Mouse (Mus musculus) cerebellum, postnatal 10 days (tissue): ENCODE measurements around the gene Med25.

Experiments used
- DNase-seq, 2 experiments: peaks; one replicate each; pipeline ENCODE4 v3.0.0; 2021; ENCODE audit warnings: mixed read lengths in 2 of 2

Gene Med25

DNA sequence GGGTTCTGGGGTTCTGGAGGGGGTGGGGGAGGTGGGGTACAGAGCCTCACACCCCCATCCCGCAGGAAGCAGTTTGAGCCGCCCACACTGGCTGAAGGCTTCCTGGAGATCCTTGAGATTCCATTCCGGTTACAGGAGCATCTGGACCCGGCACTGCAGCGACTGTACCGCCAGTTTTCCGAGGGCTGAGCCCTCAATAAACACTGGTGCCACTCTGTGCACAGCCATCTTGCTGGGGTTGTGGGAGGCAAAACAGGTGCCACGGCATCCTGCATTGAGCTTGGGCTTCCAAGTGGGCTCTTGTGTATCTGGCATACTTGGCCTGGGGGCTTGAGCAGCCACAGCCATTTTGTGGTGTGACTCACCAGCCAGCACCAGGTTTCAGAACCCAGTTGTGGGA is 30.1 kb downstream of the Med25 start:
- no peak for DNase-seq

DNA sequence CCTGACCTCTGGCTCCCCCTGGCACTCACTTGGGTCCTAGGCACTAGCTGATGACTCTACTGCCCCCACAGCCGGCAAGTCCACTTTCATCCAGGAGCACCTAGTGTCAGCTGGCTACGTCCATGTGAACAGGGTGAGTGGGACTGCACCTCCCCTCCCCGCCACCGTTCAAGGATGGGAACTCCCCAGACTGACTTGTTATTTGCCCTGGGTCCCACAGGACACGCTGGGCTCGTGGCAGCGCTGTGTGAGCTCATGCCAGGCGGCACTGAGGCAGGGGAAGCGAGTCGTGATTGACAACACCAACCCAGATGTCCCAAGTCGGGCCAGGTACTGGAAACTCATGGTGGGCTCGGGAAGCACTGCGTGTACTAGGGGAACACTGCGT is 31.1 kb downstream of the Med25 start:
- peak in 1 of 2 experiments; percentile 32 for DNase-seq

GRCm38 (mm10) chr7:44860576-44861428 is 31.7 kb downstream of the Med25 start:
- peak; percentile 88 to 90 for DNase-seq

DNA sequence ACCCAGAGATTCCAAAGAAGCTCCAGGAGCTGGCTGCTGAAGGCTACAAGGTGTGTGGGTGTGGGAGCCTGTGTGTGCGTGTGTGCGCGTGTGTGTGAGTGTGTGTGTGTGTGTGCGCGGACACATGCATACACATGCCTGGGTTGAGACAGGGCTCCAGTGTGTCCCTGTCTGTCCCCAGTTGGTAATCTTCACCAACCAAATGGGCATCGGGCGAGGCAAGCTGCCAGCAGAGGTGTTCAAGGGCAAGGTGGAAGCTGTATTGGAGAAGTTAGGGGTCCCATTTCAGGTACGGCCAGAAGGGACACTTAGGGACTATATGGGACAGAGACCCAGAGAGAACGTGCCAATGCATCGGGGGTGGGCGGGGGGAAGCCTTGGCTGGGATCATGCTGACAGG is 32.6 kb downstream of the Med25 start:
- DNase-seq: peak in 1 of 2 experiments; percentile 39

DNA sequence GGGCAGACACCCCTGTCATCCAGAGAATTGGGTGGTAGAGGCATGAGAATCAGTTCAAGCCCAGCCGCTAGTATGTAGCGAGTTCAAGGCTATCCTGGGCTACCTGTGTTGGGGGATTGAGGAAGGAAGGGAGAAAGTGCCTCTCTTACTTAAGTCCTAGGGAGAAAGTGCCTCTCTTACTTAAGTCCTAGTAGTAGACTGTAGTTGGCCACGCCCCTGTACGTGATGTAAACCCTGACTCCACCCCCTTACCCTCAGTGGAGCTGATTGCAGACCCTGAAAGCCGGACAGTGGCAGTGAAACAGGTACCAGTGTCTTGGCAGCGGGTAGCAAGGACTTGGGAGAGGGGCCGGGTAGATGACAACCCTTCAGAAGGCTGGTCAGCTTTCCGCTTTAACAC is 34.6 kb downstream of the Med25 start:
- DNase-seq: peak in 1 of 2 experiments; percentile 39

GRCm38 (mm10) chr7:44857042-44857552 is 35.4 kb downstream of the Med25 start, which contains the start of gene Pnkp:
Gene Pnkp (plus strand): TSS chr7:44857139.
- peak; percentile 89 to 91 for DNase-seq

GRCm38 (mm10) chr7:44856265-44856916 is 36.1 kb downstream of the Med25 start:
- peak in 1 of 2 experiments; percentile 7 for DNase-seq

- no peak for DNase-seq
These were observed 37.5 kb downstream of the Med25 start for GRCm38 (mm10) chr7:44855036-44855435.

GRCm38 (mm10) chr7:44854356-44855031 is 38.0 kb downstream of the Med25 start:
- DNase-seq: peak; percentile 85 to 87

- DNase-seq: peak in 1 of 2 experiments; percentile 56
These were observed 38.7 kb downstream of the Med25 start for GRCm38 (mm10) chr7:44853596-44854355.

GRCm38 (mm10) chr7:44853065-44853464 is 39.4 kb downstream of the Med25 start:
- DNase-seq: no peak

- no peak for DNase-seq
These were observed 40.1 kb downstream of the Med25 start for GRCm38 (mm10) chr7:44852259-44853027.

DNA sequence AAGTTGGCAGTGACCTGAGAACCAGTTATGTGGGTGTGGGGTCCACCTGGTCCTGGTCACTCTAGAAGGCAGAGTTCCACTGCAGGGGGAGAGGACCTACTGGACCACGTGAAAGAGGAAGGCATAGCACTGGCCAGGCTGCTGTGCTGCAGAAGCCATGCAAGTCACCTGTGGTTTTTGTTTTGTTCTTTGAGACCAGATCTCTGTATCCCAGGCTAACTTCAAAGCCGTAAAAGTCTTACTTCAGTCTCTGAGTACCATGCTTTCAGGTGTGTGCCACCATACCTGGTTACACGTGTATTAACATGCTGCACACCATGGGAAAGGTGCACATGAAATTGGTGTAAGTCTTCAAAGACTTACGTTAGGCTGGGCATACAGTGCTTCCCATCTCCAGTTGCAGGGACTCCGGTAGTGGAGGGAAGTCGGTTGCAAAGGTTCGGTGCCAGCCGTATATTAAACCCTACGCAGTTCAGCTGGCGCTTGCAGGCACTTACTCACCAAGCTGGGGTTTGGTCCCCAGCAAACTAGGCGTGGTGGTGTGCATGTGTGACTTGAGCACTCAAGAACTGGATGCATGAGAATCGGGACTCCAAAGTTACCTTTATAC is 40.8 kb downstream of the Med25 start:
- DNase-seq: no peak

DNA sequence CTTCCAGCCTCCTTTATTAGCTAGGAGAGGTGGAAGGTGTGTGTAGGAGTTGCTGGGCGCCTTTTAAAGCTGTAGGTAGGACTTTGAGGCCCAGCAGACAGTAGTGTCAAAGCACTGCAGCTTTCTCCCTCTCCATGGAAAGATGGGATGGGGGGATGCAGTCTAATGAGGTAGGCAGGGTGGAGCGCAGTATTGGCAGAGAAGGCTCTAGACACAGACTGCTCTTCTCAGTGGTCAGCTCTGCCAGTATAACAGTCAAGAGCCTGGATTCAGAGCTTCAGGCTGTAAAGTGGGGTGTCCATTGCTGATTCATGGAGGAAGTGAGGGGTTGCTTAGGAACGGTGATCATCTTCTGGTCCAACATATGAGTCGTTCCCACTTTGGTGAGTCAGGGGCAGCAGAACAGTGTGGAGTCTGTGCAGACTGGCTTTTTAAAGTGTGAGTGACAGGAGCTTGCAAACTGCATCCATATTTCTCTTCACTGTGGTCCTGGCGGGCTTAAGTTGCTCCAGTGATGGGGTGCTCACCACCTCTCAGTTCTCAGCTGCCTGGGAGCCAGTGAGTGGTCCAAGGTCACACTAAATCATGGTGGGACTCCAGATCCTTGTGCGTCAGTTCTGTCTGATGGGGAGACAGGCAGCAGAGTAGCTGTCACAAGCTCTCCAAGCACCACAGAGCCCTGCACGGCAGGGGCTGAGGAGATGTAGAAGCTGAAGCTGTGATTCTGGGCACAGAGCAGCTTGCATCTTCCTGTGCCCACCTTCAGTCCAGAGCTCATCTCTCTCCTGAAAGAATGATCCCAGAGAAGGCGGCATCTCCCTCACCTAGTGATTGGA is 41.5 kb downstream of the Med25 start:
- no peak for DNase-seq

DNA sequence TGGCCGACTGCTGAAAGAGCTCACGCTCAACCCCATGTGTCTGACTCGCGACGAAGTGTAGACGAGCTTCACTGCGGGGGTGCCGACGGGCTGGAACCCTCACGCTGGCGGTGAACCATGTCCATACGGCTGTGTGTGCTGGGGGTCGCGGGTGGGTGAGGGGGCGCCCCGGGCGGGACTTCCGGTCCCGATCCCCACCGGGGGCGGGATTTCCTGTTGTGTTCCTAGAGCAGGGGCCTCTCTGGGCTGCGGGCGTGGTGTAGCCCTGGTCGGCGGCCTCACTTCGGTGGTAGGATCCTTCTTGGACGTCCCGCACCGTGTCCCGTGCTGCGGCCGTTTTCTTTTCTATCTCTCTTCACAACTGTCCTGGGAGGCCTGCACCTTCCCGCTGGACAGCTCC is 42.4 kb downstream of the Med25 start:
- peak; percentile 92 to 94 for DNase-seq

DNA sequence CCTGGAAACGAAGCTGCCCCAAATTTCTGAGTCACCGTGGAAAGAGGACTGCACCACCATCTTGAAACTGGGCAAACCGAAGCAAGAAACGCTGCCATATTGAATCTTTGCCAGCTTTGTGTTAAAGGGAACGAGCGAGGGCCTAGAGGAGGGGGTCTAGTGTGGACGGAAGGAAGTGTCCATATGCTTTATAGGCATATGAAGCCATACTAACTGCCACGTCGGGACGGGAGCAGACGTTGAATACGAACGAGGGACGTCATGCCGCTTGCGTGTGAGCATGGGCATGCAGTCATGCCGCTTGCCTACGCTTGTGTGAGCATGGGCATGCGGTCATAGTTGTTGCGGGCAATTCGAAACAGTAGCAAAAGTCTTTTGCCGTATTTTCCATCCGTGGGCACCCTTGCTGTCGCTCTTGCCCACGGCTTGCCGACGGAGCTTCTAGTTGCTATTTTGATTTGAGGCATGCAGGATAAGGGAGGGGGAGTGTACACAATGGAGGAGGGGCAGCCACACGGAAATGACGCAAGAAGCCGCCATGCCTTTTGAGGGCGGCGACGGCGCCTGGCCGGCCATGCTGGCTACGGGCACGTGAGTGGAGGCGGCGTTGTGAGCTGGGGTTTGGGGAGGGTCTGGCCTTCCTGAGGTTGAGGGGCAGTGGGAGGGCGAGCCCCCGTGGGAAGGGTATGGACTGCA is 42.9 kb downstream of the Med25 start:
- DNase-seq: peak; percentile 95 to 96

GRCm38 (mm10) chr7:44848561-44849415 is 43.7 kb downstream of the Med25 start, which contains the start of the genes Akt1s1 and Tbc1d17:
Gene Akt1s1 (plus strand): TSS chr7:44848991.
Gene Tbc1d17 (minus strand): TSS chr7:44849079.
- peak; percentile 99 to 100 for DNase-seq

DNA sequence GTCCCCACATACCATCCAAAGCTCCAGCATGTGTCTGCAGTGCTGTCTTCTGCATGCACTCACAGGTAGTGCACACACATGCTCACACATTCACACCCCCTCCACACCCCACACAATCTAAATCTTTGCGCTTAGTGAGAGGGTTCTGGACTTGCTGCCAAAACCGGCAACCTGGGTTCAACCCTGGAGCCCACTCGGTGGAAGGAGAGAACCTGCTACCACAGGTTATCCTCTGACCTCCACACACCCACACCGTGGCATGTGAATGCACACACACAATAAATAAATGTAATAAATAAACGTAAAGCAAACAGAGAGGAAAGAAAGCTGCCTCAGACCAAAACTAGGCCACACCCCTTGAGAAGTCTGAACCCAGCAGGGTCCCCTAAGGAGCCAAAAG is 44.7 kb downstream of the Med25 start:
- no peak for DNase-seq
